Mouse (Mus musculus): ENCODE data around the gene Hfe.
"Not testable (repeated sequence)": the region's sequence is repeated elsewhere in the genome, so short reads cannot be mapped to it uniquely, and the experiment has no call there.

DNA sequence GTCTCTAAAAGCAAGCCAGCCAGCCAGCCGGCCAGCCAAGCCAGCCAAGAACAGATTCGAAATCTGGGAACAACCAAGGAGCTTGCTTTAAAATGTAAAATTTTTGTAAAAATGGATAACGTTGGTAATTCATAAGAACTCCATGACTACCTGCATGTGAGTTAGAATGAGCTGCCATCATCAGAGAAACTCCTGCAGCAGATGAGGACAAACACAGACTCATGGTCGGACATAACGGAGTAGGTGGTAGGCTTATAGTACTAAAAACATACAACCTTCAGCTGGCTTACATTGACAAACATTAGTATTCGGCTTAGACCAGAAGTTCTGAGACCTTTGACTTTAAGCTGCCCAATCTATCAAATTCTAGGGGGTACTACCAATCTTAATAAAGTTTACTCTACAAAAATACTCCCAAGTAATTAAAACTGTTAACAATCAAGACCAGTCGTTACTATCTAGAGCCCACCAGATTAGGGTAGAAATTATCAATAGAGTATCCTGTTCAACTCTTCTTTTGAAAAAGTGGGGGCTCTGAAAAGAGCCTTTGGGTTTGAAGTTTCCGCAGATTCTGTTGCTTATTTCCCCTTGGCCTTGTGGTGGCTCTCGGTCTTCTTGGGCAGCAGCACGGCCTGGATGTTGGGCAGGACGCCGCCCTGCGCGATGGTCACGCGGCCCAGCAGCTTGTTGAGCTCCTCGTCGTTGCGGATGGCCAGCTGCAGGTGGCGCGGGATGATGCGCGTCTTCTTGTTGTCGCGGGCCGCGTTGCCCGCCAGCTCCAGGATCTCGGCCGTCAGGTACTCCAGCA, 27.5 kb downstream of the Hfe start:
- TF ChIP-seq CTCF (IDR thresholded peaks at IDR 0.05; ENCODE audit: borderline replicate concordance, control insufficient read depth, extremely low read depth, insufficient read depth, low read length, poor library complexity); POLR2A (IDR thresholded peaks at IDR 0.05; ENCODE audit: control insufficient read depth, extremely low read depth, insufficient read depth, low read length, poor library complexity): not testable (repeated sequence)

All from thymus, adult 2 months (tissue).